Mouse (Mus musculus) cortical plate, adult 2 months (tissue): ENCODE results near the gene Ilf2. TPM values are rescaled to one million over a fixed set of nuclear protein-coding genes. Genes with fewer than 3 reads are reported as not detected.

Source experiments
- H3K27ac ChIP-seq: fragments of 200-500 bp; 2 replicates; pipeline ENCODE4 v1.5.1; 2012; ENCODE audit warnings: low read length, control low read depth, inconsistent platforms; ENCODE audit not compliant: insufficient read depth
- H3K4me1 ChIP-seq: fragments of 200-500 bp; 2 replicates; pipeline ENCODE4 v1.6.1; 2011; ENCODE audit warnings: low read length; ENCODE audit not compliant: control insufficient read depth, insufficient read depth
- H3K4me3 ChIP-seq: fragments of 200-500 bp; 2 replicates; pipeline ENCODE4 v1.5.1; 2011; ENCODE audit warnings: mild to moderate bottlenecking, low read length, control low read depth; ENCODE audit not compliant: insufficient read depth
- CTCF ChIP-seq: fragments of 200-500 bp; IDR thresholded peaks from 2 replicates; pipeline ENCODE4 v1.5.1; 2011; ENCODE audit warnings: mild to moderate bottlenecking, control low read depth, low read length; ENCODE audit not compliant: insufficient read depth; ENCODE audit errors: extremely low read depth
- POLR2A ChIP-seq: fragments of 200-500 bp; IDR thresholded peaks from 2 replicates; pipeline ENCODE4 v1.6.1; 2011; ENCODE audit warnings: mild to moderate bottlenecking, low read length, control low read depth; ENCODE audit not compliant: insufficient read depth; ENCODE audit errors: extremely low read depth
- polyA plus RNA-seq: library from polyadenylated mRNA; depleted of rRNA; stranded (reverse); fragments of >200 nt; gene quantifications from 2 replicates; pipeline ENCODE4 v1.2.3, GENCODE M21; 2012; rRNA removed

The Ilf2 gene
- polyA plus RNA-seq, 1 experiment = 78.7 TPM

DNA sequence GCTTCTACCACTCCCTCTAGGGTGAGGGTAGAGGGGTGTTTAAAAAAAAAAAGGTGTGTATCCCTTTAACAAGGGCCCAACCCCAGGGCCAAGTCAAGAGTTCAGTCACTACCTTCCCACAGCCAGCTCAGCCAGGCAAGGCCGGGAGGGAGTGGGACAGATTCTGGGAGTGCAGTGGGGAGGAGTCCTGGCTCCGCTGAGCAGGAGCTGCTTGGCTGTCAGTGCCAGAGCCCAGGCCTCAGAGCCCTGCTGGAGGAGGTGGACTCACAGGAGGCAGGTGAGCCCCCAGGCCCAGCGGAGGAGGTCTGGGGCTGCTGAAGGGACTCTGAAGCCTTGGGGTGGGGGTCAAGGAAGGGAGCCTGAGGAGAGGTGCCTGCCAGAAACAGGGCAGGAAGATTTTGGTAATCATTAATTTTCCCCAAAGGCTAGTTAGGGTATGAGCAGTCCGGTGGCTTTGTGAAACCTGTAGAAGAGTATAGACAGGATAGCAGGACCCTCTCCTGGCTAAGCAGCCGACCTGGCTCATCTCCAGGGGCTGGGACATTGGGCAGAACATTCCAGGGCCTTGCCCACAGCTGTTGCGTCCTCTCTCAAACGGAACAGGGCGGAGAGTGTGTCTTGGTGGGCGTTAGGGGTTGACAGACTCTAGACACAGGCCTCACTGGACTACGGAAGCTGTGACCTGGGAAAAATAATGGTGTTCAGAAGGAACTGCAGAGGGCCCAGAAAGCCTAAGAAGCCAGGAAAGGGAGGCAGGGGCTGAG lies 61.4 kb downstream of the Ilf2 start, which contains the start of gene S100a16:
TSS of gene S100a16 (plus strand) at position 114 of the 764 bp plus-strand sequence.
- Histone ChIP-seq H3K4me3 (peak within 1 kb of the TSS; percentile 37), H3K27ac (peak within 1 kb of the TSS; percentile 85), H3K4me1 (no peaks in the 10 kb centered on the region)
- TF ChIP-seq POLR2A (peak; percentile 41; the same call in 1 of the 2 replicates), CTCF (no peak)

DNA sequence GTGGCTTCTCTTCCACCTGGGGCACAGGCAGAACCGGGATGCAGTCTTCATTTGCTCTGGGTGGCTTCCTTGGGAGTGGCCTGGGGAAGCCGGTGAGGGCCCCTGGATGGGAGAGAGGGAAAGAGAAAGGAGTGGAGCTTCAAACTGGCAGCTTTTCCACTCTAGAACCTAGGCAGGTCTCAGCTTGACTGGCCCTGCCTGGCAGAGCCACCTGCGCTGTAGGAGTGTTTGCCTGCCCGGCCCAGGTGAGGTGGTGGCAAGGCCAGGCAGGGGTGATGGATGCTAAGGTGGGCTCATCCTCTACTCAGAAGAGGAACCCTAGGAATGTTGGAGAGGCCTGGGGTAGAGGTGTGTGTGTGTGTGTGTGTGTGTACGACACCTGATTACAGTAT lies 62.0 kb downstream of the Ilf2 start:
- no peaks in the 10 kb centered on the region for H3K4me1 ChIP-seq
- TF ChIP-seq POLR2A = no peak
- TF ChIP-seq CTCF = no peak
- peak overlapping the region; percentile 85 for H3K27ac ChIP-seq
- peak overlapping the region; percentile 37 for H3K4me3 ChIP-seq

Other genes starting within 250 kb of the Ilf2 start
- 59.2 and 61.0 TPM in 2 replicates for gene Jtb, start 244.5 kb upstream of the Ilf2 start, polyA plus RNA-seq
- gene Creb3l4, start 232.6 kb upstream of the Ilf2 start, polyA plus RNA-seq = 0.27 and 0.49 TPM in 2 replicates
- 32.4 and 34.5 TPM in 2 replicates for gene Slc39a1, start 228.0 kb upstream of the Ilf2 start, polyA plus RNA-seq
- 45.7 and 48.8 TPM in 2 replicates for gene Crtc2, start 222.0 kb upstream of the Ilf2 start, polyA plus RNA-seq
- gene Dennd4b, start 210.9 kb upstream of the Ilf2 start, polyA plus RNA-seq = 40.4 and 47.3 TPM in 2 replicates
- 33.2 and 35.4 TPM in 2 replicates for gene Gatad2b, start 182.9 kb upstream of the Ilf2 start, polyA plus RNA-seq
- 6.8 and 9.4 TPM in 2 replicates for gene Slc27a3, start 86.2 kb upstream of the Ilf2 start, polyA plus RNA-seq
- 44.8 and 46.1 TPM in 2 replicates for gene Ints3, start 42.5 kb upstream of the Ilf2 start, polyA plus RNA-seq
- gene Npr1, start 10.3 kb upstream of the Ilf2 start, polyA plus RNA-seq = 3.3 and 4.7 TPM in 2 replicates
- gene Snapin, start 14.9 kb downstream of the Ilf2 start, polyA plus RNA-seq = 65.0 and 73.2 TPM in 2 replicates
- 126 and 131 TPM in 2 replicates for gene Chtop, start 33.4 kb downstream of the Ilf2 start, polyA plus RNA-seq
- gene S100a1, start 38.3 kb downstream of the Ilf2 start, polyA plus RNA-seq = 265 and 281 TPM in 2 replicates
- gene S100a13, start 38.3 kb downstream of the Ilf2 start, polyA plus RNA-seq = 74.0 and 74.6 TPM in 2 replicates
- not detected in 2 replicates for gene S100a14, start 50.7 kb downstream of the Ilf2 start, polyA plus RNA-seq
- gene S100a16, start 61.1 kb downstream of the Ilf2 start, polyA plus RNA-seq = 116 and 134 TPM in 2 replicates
- 1.9 and 2.0 TPM in 2 replicates for gene S100a3, start 84.5 kb downstream of the Ilf2 start, polyA plus RNA-seq
- gene S100a2, start 114.1 kb downstream of the Ilf2 start, polyA plus RNA-seq = not detected in 2 replicates
- gene Gm42674, start 125.8 kb downstream of the Ilf2 start, polyA plus RNA-seq = not detected in 2 replicates
- 10.9 and 13.4 TPM in 2 replicates for gene S100a4, start 127.6 kb downstream of the Ilf2 start, polyA plus RNA-seq
- gene S100a5, start 132.4 kb downstream of the Ilf2 start, polyA plus RNA-seq = not detected in 2 replicates
- gene S100a6, start 136.8 kb downstream of the Ilf2 start, polyA plus RNA-seq = 51.5 and 66.4 TPM in 2 replicates
- 1.0 and 1.1 TPM in 2 replicates for gene S100a7a, start 177.9 kb downstream of the Ilf2 start, polyA plus RNA-seq
- gene S100a8, start 192.9 kb downstream of the Ilf2 start, polyA plus RNA-seq = 0.95 and 1.8 TPM in 2 replicates
- gene S100a9, start 219.6 kb downstream of the Ilf2 start, polyA plus RNA-seq = 1.6 and 2.2 TPM in 2 replicates